10 mouse cellular contexts compared by ENCODE assay signal in genomic region chr19:3320801-3321200, GRCm38 (mm10). TPM values are rescaled to one million over a fixed set of nuclear protein-coding genes. Genes with fewer than 3 reads are reported as not detected.
DNase-seq lines count a peak whose midpoint lies in the region; TF ChIP-seq lines count a peak whose summit lies in the region.
"Had no signal": no experiment of that assay in that cellular context is flagged by ENCODE, and none has a peak within 500 bp of the region (broad histone marks: within the 10 kb centered on the region; RNA-seq: fewer than 3 reads in every experiment).

No protein-coding gene starts in this region.

- in situ Hi-C loops in ES-E14 (cut with MboI; ENCODE audit: low sequenced_read_pairs in 2 of 2, unreplicated experiment in 2 of 2) = no loop called here

- no peak overlapping the region for H3K27ac ChIP-seq in kidney, adult 2 months (ENCODE audit: insufficient read depth, low read depth, low read length)
- no peak overlapping the region for H3K27ac ChIP-seq in ES-E14 (ENCODE audit: insufficient read depth, low read depth, low read length, poor library complexity, severe bottlenecking)
- H3K27ac ChIP-seq in limb, embryonic 10.5 days = no peak overlapping the region
- H3K27ac ChIP-seq: midbrain, embryonic 13.5 days had no signal

- no peaks in the 10 kb centered on the region for H3K36me3 ChIP-seq in kidney, adult 2 months (ENCODE audit: control insufficient read depth, insufficient read depth, low read length)
- H3K36me3 ChIP-seq in ES-E14 (ENCODE audit: control insufficient read depth, insufficient read depth, low read length, poor library complexity, severe bottlenecking) = no peaks in the 10 kb centered on the region
- no peaks in the 10 kb centered on the region for H3K36me3 ChIP-seq in limb, embryonic 10.5 days
- H3K36me3 ChIP-seq: heart, embryonic 15.5 days; midbrain, embryonic 13.5 days had no signal

- peak; percentile 62 for TF ChIP-seq CTCF in kidney, adult 2 months (conservative IDR thresholded peaks at IDR 0.05; ENCODE audit: insufficient read depth, insufficient read length, low read depth, low read length)

- H3K9ac ChIP-seq in ES-E14 (ENCODE audit: insufficient read depth, low read depth, low read length, poor library complexity, severe bottlenecking) = no peak overlapping the region
- H3K9ac ChIP-seq: heart, embryonic 15.5 days; midbrain, embryonic 13.5 days had no signal

- no peak for DNase-seq in kidney, adult 2 months
- DNase-seq in kidney, adult 8-10 months = no peak
- DNase-seq in 416B (ENCODE audit: low read depth) = peak; percentile 90
- DNase-seq in ES-E14 (ENCODE audit: low read depth, low spot score) = peak; percentile 40
- DNase-seq in induced T-regulatory cell, adult 2 months (ENCODE audit: low read depth) = peak; percentile 82
- DNase-seq in limb, embryonic 10.5 days (ENCODE audit: low spot score) = no peak
- DNase-seq in gastrocnemius, adult 8-10 months (ENCODE audit: low spot score in 2 of 2) = no peak
- DNase-seq in cerebellum, postnatal 14 days = no peak

- no peaks in the 10 kb centered on the region; the same call in 1 of the 2 replicates for H3K4me1 ChIP-seq in kidney, adult 2 months (ENCODE audit: control insufficient read depth, insufficient read depth, low read length)
- H3K4me1 ChIP-seq in ES-E14 (ENCODE audit: control insufficient read depth in 2 of 2, insufficient read depth in 2 of 2, low read length in 2 of 2, poor library complexity in 1 of 2) = peaks cover 0 to 5% of the 10 kb centered on the region in 2 experiments; a peak in 2 of 4 replicates
- H3K4me1 ChIP-seq in limb, embryonic 10.5 days = peaks cover 39% of the 10 kb centered on the region

- H3K4me3 ChIP-seq in kidney, adult 2 months (ENCODE audit: insufficient read depth, low read depth, low read length) = no peak overlapping the region
- H3K4me3 ChIP-seq in ES-E14 (ENCODE audit: insufficient read depth in 1 of 2, low read depth in 1 of 2, low read length in 2 of 2, poor library complexity in 1 of 2, severe bottlenecking in 1 of 2) = no peak overlapping the region
- H3K4me3 ChIP-seq in limb, embryonic 10.5 days = no peak overlapping the region
- H3K4me3 ChIP-seq: midbrain, embryonic 13.5 days had no signal

- 71% methylated on average over 3 of the region's 3 CpGs for WGBS in kidney, adult 2 months
- WGBS in limb, embryonic 10.5 days = 73% methylated on average over 3 of the region's 3 CpGs

- H3K27me3 ChIP-seq in kidney, adult 2 months (replicated peaks; ENCODE audit: control insufficient read depth, insufficient read depth, low read length) = no peaks in the 10 kb centered on the region
- peaks cover 50% of the 10 kb centered on the region for H3K27me3 ChIP-seq in limb, embryonic 10.5 days (ENCODE audit: low read depth, poor library complexity, severe bottlenecking)
- H3K27me3 ChIP-seq: heart, embryonic 15.5 days had no signal

- H3K9me3 ChIP-seq in ES-E14 (ENCODE audit: control insufficient read depth, insufficient read depth, low read depth, low read length) = no peaks in the 10 kb centered on the region
- no peaks in the 10 kb centered on the region for H3K9me3 ChIP-seq in limb, embryonic 10.5 days (replicated peaks)
- H3K9me3 ChIP-seq: heart, embryonic 15.5 days; midbrain, embryonic 13.5 days had no signal

- TF ChIP-seq POLR2A in kidney, adult 2 months (IDR thresholded peaks at IDR 0.05; ENCODE audit: low read depth, low read length) = no peak

TF ChIP-seq in ES-E14, 5 proteins besides CTCF, POLR2A, EP300 and RAD21:
- TF ChIP-seq CHD2 (IDR thresholded peaks at IDR 0.05; ENCODE audit: low read depth, low read length) (no peak), ZNF384 (IDR thresholded peaks at IDR 0.05; ENCODE audit: low read depth, low read length) (no peak), ZC3H11A (IDR thresholded peaks at IDR 0.05; ENCODE audit: borderline replicate concordance, low read depth, low read length) (peak; percentile 60; the same call in 1 of the 2 replicates)
TF ChIP-seq in ES-E14: peak in this region for 1.

RNA-seq across cellular contexts. Expression of gene Cpt1a, which starts 1.3 kb away (rescaled TPM):
- 232 and 272 TPM in 2 replicates for polyA plus RNA-seq in kidney, adult 2 months (2012; rRNA removed)
- 15.7 and 29.9 TPM in 2 replicates for total RNA-seq in ES-E14 (2012; rRNA removed)
- polyA plus RNA-seq in limb, embryonic 10.5 days (2016; fragmentation: Nextera tagmentation; extraction: Ambion mirVana) = 2.7 and 8.2 TPM in 2 replicates
- 1 to 10 TPM; 6.4 to 9.3 (median 7.5) TPM for total RNA-seq in gastrocnemius, adult 8-10 months (2022)

RNA-seq across cellular contexts. Expression of gene Ighmbp2, which starts 38.0 kb away (rescaled TPM):
- 3.5 and 4.1 TPM in 2 replicates for polyA plus RNA-seq in kidney, adult 2 months (2012; rRNA removed)
- total RNA-seq in ES-E14 (2012; rRNA removed) = 13.2 and 15.8 TPM in 2 replicates
- 12.6 and 15.1 TPM in 2 replicates for polyA plus RNA-seq in limb, embryonic 10.5 days (2016; fragmentation: Nextera tagmentation; extraction: Ambion mirVana)
- total RNA-seq in gastrocnemius, adult 8-10 months (2022) = 1 to 10 TPM; 4.2 to 5.5 (median 4.6) TPM

RNA-seq across cellular contexts. Expression of gene Mrpl21, which starts 38.1 kb away (rescaled TPM):
- 61.4 and 75.0 TPM in 2 replicates for polyA plus RNA-seq in kidney, adult 2 months (2012; rRNA removed)
- 94.5 and 105 TPM in 2 replicates for total RNA-seq in ES-E14 (2012; rRNA removed)
- 153 and 161 TPM in 2 replicates for polyA plus RNA-seq in limb, embryonic 10.5 days (2016; fragmentation: Nextera tagmentation; extraction: Ambion mirVana)
- 10 to 100 TPM; 51.7 to 58.8 (median 58.0) TPM for total RNA-seq in gastrocnemius, adult 8-10 months (2022)

Comparison
In these comparisons a context has a peak if more than half of its experiments do, and no peak if none do; other contexts are left out.
1. DNase-seq: peak in 416B (single experiment), ES-E14 (single experiment) and induced T-regulatory cell, adult 2 months (single experiment); none in kidney, adult 2 months (single experiment), kidney, adult 8-10 months (0 of 2), limb, embryonic 10.5 days (single experiment), gastrocnemius, adult 8-10 months (0 of 2) and cerebellum, postnatal 14 days (0 of 2).